Mouse (Mus musculus) spleen, adult 2 months (tissue): ENCODE data around the gene Map7. TPM values are rescaled to one million over a fixed set of nuclear protein-coding genes. Genes with fewer than 3 reads are reported as not detected.

ENCODE experiments used
- DNase-seq, 2 experiments: peaks; one replicate each; pipeline versions ENCODE4 v3.0.0 to v3.0.0-alpha.2; 2012 to 2021; ENCODE audit warnings: low spot score in 2 of 2, low read depth in 1 of 2
- H3K27ac ChIP-seq: fragments of 200-500 bp; 2 replicates; pipeline ENCODE4 v1.5.1; 2012; ENCODE audit warnings: low read length, inconsistent platforms; ENCODE audit not compliant: insufficient read depth
- H3K27me3 ChIP-seq: fragments of 200-500 bp; 2 replicates; pipeline ENCODE4 v1.6.1; 2012; ENCODE audit warnings: mild to moderate bottlenecking, moderate library complexity, low read length, inconsistent platforms; ENCODE audit not compliant: control insufficient read depth, insufficient read depth
- H3K36me3 ChIP-seq: fragments of 200-500 bp; 2 replicates; pipeline ENCODE4 v1.6.1; 2012; ENCODE audit warnings: mild to moderate bottlenecking, low read length, inconsistent platforms; ENCODE audit not compliant: control insufficient read depth, insufficient read depth
- H3K4me1 ChIP-seq: fragments of 200-500 bp; 2 replicates; pipeline ENCODE4 v1.6.1; 2011; ENCODE audit warnings: inconsistent platforms; ENCODE audit not compliant: control insufficient read depth, insufficient read depth, insufficient read length
- H3K4me3 ChIP-seq: fragments of 200-500 bp; 2 replicates; pipeline ENCODE4 v1.5.1; 2011; ENCODE audit warnings: mild to moderate bottlenecking, inconsistent platforms; ENCODE audit not compliant: insufficient read depth, insufficient read length; ENCODE audit errors: extremely low read depth
- CTCF ChIP-seq: fragments of 200-500 bp; IDR thresholded peaks from 2 replicates; pipeline ENCODE4 v1.5.1; 2011; ENCODE audit warnings: mild to moderate bottlenecking, inconsistent platforms; ENCODE audit not compliant: insufficient read depth, insufficient read length, insufficient replicate concordance; ENCODE audit errors: extremely low read depth
- POLR2A ChIP-seq: fragments of 200-500 bp; IDR thresholded peaks from 2 replicates; pipeline ENCODE4 v1.6.1; 2011; ENCODE audit warnings: low read depth, low read length, inconsistent platforms
- WGBS: fragments of 180-500 bp; shearing (Covaris S2); methylation state at CpG from one replicate; pipeline ENCODE4 v1.1.7; 2018; 5-methylcytosine and 5-hydroxymethylcytosine counted together
- polyA plus RNA-seq: library from polyadenylated mRNA; depleted of rRNA; stranded (reverse); fragments of >200 nt; gene quantifications from 2 replicates; pipeline ENCODE4 v1.2.3, GENCODE M21; 2012

The Map7 gene
- polyA plus RNA-seq, 1 experiment, result 1.8 TPM

- Histone ChIP-seq H3K27me3 (no peaks in the 10 kb centered on the region), H3K4me3 (peak overlapping the region; percentile 29), H3K27ac (no peak overlapping the region), H3K36me3 (no peaks in the 10 kb centered on the region), H3K4me1 (no peaks in the 10 kb centered on the region)
- TF ChIP-seq CTCF, result peak; percentile 73; the same call in 1 of the 2 replicates
- no peak for TF ChIP-seq POLR2A
- WGBS, result 4% methylated on average over 11 of the region's 11 CpGs
- DNase-seq, result peak in 1 of 2 experiments; percentile 68
Observed at GRCm38 (mm10) chr10:20290467-20290883, 142.2 kb downstream of the Map7 start.

DNA sequence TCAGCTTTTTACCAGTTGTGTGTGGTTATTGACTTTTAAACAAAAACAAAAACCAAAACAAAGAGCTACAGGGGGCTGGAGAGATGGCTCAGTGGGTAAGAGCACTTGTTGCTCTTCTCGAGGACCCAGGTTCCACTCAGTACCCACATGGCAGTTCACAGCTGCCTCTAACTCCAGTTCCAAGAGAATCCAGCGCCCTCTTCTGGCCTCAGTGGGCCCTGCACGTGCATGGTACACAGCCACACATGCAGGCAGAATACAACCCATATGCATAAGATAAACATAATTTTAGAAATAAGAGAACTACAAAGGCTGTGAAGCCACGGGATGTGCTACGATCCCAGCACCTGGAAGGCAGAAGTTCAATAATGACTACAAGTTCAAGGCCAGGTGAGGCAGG, 147.7 kb downstream of the Map7 start:
- no peaks in the 10 kb centered on the region for H3K36me3 ChIP-seq
- 70% methylated on average over 5 of the region's 5 CpGs for WGBS
- DNase-seq, result no peak

GRCm38 (mm10) chr10:20298152-20298920, 150.1 kb downstream of the Map7 start:
- WGBS, result 66% methylated on average over 3 of the region's 3 CpGs
- TF ChIP-seq CTCF, result no peak
- TF ChIP-seq POLR2A, result no peak
- no peaks in the 10 kb centered on the region for H3K36me3 ChIP-seq
- no peak for DNase-seq
- no peak overlapping the region for H3K4me3 ChIP-seq
- no peaks in the 10 kb centered on the region for H3K4me1 ChIP-seq
- H3K27me3 ChIP-seq, result no peaks in the 10 kb centered on the region
- H3K27ac ChIP-seq, result no peak overlapping the region

More for the DNA sequence above, 147.7 kb downstream of the Map7 start:
- Histone ChIP-seq H3K27me3 (no peaks in the 10 kb centered on the region), H3K27ac (no peak overlapping the region), H3K4me1 (no peaks in the 10 kb centered on the region), H3K4me3 (no peak overlapping the region)
- TF ChIP-seq CTCF, result peak; percentile 14; the same call in 1 of the 2 replicates
- no peak for TF ChIP-seq POLR2A

DNA sequence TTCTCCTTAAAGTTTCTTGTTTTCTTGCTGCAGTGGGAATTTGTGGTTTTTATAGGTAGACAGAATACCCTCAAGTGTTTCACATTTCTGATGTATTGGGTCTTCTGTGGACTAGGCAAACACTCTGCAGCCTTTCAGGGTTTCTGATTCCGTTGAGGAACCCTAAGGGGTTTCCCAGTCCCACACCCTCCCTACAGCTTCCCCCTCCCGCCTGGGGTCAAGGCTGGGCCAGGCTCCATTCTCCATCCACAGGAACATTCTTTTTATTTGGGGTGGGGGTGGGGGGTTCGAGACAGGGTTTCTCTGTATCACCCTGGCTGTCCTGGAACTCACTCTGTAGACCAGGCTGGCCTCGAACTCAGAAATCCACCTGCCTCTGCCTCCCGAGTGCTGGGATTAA, 150.8 kb downstream of the Map7 start:
- no peak for DNase-seq
- no peak for TF ChIP-seq CTCF
- no peak for TF ChIP-seq POLR2A
- Histone ChIP-seq H3K4me3 (no peak overlapping the region), H3K36me3 (no peaks in the 10 kb centered on the region), H3K27ac (no peak overlapping the region), H3K4me1 (no peaks in the 10 kb centered on the region), H3K27me3 (no peaks in the 10 kb centered on the region)
- 87% methylated on average over 5 of the region's 5 CpGs for WGBS

GRCm38 (mm10) chr10:20310969-20311769, 162.9 kb downstream of the Map7 start:
- peaks cover 3% of the 10 kb centered on the region; the same call in 1 of the 2 replicates for H3K4me1 ChIP-seq
- no peaks in the 10 kb centered on the region for H3K36me3 ChIP-seq
- H3K4me3 ChIP-seq, result peak overlapping the region; percentile 85
- no peak for DNase-seq
- H3K27ac ChIP-seq, result peak overlapping the region; percentile 100
- 58% methylated on average over 11 of the region's 11 CpGs for WGBS
- no peaks in the 10 kb centered on the region for H3K27me3 ChIP-seq
- no peak for TF ChIP-seq CTCF
- no peak for TF ChIP-seq POLR2A

GRCm38 (mm10) chr10:20311918-20312735, 163.9 kb downstream of the Map7 start, which contains the start of gene Bclaf1:
Bclaf1 (plus strand) TSS chr10:20312469.
- under 1% methylated on average over 84 of the region's 84 CpGs for WGBS
- no peaks in the 10 kb centered on the region for H3K36me3 ChIP-seq
- TF ChIP-seq POLR2A (peak; percentile 86), CTCF (no peak)

More at GRCm38 (mm10) chr10:20311918-20312735, 163.9 kb downstream of the Map7 start, which contains the start of gene Bclaf1:
- H3K27me3 ChIP-seq, result no peaks in the 10 kb centered on the region
- DNase-seq, result peak; percentile 99 to 100
- H3K27ac ChIP-seq, result peak within 1 kb of the TSS; percentile 100
- peak within 1 kb of the TSS; percentile 94 for H3K4me3 ChIP-seq
- H3K4me1 ChIP-seq, result peaks cover 3% of the 10 kb centered on the region; the same call in 1 of the 2 replicates
